Mouse (Mus musculus): ENCODE data around the gene 9630041A04Rik. TPM values are rescaled to one million over a fixed set of nuclear protein-coding genes. Genes with fewer than 3 reads are reported as not detected.

Gene 9630041A04Rik
- total RNA-seq, 1 experiment, result not detected

DNA sequence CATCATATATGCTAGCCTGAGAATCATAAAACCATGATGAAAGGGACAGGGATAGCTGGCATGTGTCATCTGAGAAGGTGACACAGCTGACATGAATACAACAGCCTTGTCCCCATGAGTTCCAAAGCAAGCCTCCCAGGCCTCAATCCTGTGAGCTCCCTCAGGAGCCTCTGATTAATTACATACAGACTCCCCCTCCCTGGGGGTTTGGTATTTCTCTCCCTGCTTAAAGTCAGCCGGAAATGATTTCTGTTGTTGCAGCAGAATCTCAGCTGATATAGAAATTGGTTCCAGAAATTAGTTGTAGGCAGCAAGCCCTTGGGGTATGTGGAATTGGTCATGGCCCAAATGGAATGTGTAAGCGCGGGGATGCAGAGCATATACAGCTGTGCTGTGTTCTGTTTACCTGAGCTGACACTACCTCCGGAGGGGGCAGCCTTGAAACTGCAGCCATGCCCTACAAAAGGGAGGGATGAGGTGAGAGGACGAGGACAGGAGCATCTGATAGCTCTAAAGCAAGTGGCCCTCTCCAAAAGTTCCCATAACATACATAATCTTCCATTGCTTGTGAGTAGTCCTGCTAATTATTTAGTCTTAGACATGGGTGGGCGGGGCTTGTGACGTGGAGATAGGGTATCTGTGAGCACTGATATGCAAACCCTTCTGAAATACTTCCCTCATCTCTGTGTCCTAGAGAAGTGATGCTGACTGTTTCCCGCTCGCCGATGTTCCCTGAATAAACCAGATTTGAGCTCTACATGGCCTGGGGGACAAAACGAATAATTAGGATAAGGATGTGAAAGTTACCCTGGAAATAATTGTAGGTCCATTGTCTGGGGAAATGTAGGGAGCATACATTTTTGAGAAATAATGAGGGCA lies 15.7 kb downstream of the 9630041A04Rik start:
- no peak overlapping the region for H3K9ac ChIP-seq (ENCODE audit: insufficient read depth, low read depth, low read length, poor library complexity, severe bottlenecking)
- DNase-seq (ENCODE audit: low read depth, low spot score), result no peak
- no peaks in the 10 kb centered on the region for H3K36me3 ChIP-seq (ENCODE audit: control insufficient read depth, insufficient read depth, low read length, poor library complexity, severe bottlenecking)
- in situ Hi-C loops (cut with MboI; ENCODE audit: low sequenced_read_pairs in 2 of 2, unreplicated experiment in 2 of 2), result no loop called here
- H3K27ac ChIP-seq (ENCODE audit: insufficient read depth, low read depth, low read length, poor library complexity, severe bottlenecking), result no peak overlapping the region
- H3K4me3 ChIP-seq (ENCODE audit: insufficient read depth in 1 of 2, low read depth in 1 of 2, low read length in 2 of 2, poor library complexity in 1 of 2, severe bottlenecking in 1 of 2), result no peak overlapping the region
- no peak for TF ChIP-seq ZNF384 (IDR thresholded peaks at IDR 0.05; ENCODE audit: low read depth, low read length)
- TF ChIP-seq ZC3H11A (IDR thresholded peaks at IDR 0.05; ENCODE audit: borderline replicate concordance, low read depth, low read length), result no peak
- no peak for TF ChIP-seq MAFK (IDR thresholded peaks at IDR 0.05; ENCODE audit: insufficient read depth, low read depth, low read length)
- no peak for TF ChIP-seq CHD2 (IDR thresholded peaks at IDR 0.05; ENCODE audit: low read depth, low read length)
- TF ChIP-seq HCFC1 (IDR thresholded peaks at IDR 0.05; ENCODE audit: borderline replicate concordance, insufficient read depth, low read length), result no peak
- H3K9me3 ChIP-seq (ENCODE audit: control insufficient read depth, insufficient read depth, low read depth, low read length), result no peaks in the 10 kb centered on the region
- no peaks in the 10 kb centered on the region for H3K4me1 ChIP-seq (ENCODE audit: control insufficient read depth in 2 of 2, insufficient read depth in 2 of 2, low read length in 2 of 2, poor library complexity in 1 of 2)

DNA sequence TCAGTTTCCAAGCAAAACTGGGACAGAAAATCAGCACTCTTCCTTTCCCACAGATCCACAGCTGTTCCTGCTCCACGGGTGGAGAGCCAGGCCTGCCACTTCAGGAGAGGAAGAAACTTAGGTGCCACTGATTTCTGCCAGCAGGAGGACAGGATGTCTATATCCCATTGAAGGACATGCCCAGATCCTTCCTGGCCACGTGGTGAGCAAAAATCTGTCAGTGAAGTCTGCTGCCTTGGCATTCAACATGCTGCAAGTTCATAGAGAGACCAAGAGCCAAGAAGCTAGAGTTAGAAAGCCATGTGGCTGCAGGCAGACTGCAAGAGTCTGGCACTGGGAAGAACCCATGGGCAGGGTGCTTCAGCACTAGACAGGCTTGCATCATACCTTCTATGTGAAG lies 21.7 kb downstream of the 9630041A04Rik start:
- no peak for DNase-seq (ENCODE audit: low read depth, low spot score)
- no peak overlapping the region for H3K4me3 ChIP-seq (ENCODE audit: insufficient read depth in 1 of 2, low read depth in 1 of 2, low read length in 2 of 2, poor library complexity in 1 of 2, severe bottlenecking in 1 of 2)
- TF ChIP-seq ZNF384 (IDR thresholded peaks at IDR 0.05; ENCODE audit: low read depth, low read length), result no peak
- TF ChIP-seq MAFK (IDR thresholded peaks at IDR 0.05; ENCODE audit: insufficient read depth, low read depth, low read length), result no peak
- no peak for TF ChIP-seq ZC3H11A (IDR thresholded peaks at IDR 0.05; ENCODE audit: borderline replicate concordance, low read depth, low read length)
- TF ChIP-seq CHD2 (IDR thresholded peaks at IDR 0.05; ENCODE audit: low read depth, low read length), result no peak
- no peak for TF ChIP-seq HCFC1 (IDR thresholded peaks at IDR 0.05; ENCODE audit: borderline replicate concordance, insufficient read depth, low read length)
- H3K4me1 ChIP-seq (ENCODE audit: control insufficient read depth in 2 of 2, insufficient read depth in 2 of 2, low read length in 2 of 2, poor library complexity in 1 of 2), result no peaks in the 10 kb centered on the region
- H3K9ac ChIP-seq (ENCODE audit: insufficient read depth, low read depth, low read length, poor library complexity, severe bottlenecking), result no peak overlapping the region
- no peaks in the 10 kb centered on the region for H3K36me3 ChIP-seq (ENCODE audit: control insufficient read depth, insufficient read depth, low read length, poor library complexity, severe bottlenecking)
- in situ Hi-C loops (cut with MboI; ENCODE audit: low sequenced_read_pairs in 2 of 2, unreplicated experiment in 2 of 2), result no loop called here
- H3K9me3 ChIP-seq (ENCODE audit: control insufficient read depth, insufficient read depth, low read depth, low read length), result no peaks in the 10 kb centered on the region
- no peak overlapping the region for H3K27ac ChIP-seq (ENCODE audit: insufficient read depth, low read depth, low read length, poor library complexity, severe bottlenecking)

DNA sequence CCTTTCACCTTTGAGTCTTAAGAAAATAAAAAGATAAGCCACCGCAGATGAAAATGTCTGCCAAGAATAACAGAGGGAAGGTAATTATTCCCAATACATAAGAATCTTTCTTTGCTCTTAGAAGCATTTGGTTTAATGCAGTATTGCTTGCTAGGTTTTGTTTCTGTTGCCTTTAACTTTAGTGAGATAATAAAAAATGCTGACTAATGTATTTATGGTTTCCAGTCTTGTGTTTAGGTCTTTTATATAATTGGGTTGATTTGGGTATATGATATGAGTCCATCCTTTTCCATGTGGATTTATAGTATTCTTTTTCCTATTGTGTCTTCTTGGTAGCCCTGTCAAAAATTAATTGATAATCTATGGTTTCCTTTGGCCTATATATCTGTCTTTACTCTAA lies 36.2 kb downstream of the 9630041A04Rik start:
- H3K4me1 ChIP-seq (ENCODE audit: control insufficient read depth in 2 of 2, insufficient read depth in 2 of 2, low read length in 2 of 2, poor library complexity in 1 of 2), result no peaks in the 10 kb centered on the region
- no peak overlapping the region for H3K27ac ChIP-seq (ENCODE audit: insufficient read depth, low read depth, low read length, poor library complexity, severe bottlenecking)
- TF ChIP-seq ZC3H11A (IDR thresholded peaks at IDR 0.05; ENCODE audit: borderline replicate concordance, low read depth, low read length) (no peak), MAFK (IDR thresholded peaks at IDR 0.05; ENCODE audit: insufficient read depth, low read depth, low read length) (peak; percentile 86)
- H3K36me3 ChIP-seq (ENCODE audit: control insufficient read depth, insufficient read depth, low read length, poor library complexity, severe bottlenecking), result no peaks in the 10 kb centered on the region
- in situ Hi-C loops (cut with MboI; ENCODE audit: low sequenced_read_pairs in 2 of 2, unreplicated experiment in 2 of 2), result no loop called here
- H3K4me3 ChIP-seq (ENCODE audit: insufficient read depth in 1 of 2, low read depth in 1 of 2, low read length in 2 of 2, poor library complexity in 1 of 2, severe bottlenecking in 1 of 2), result no peak overlapping the region
- DNase-seq (ENCODE audit: low read depth, low spot score), result no peak
- no peak overlapping the region for H3K9ac ChIP-seq (ENCODE audit: insufficient read depth, low read depth, low read length, poor library complexity, severe bottlenecking)
- H3K9me3 ChIP-seq (ENCODE audit: control insufficient read depth, insufficient read depth, low read depth, low read length), result no peaks in the 10 kb centered on the region

DNA sequence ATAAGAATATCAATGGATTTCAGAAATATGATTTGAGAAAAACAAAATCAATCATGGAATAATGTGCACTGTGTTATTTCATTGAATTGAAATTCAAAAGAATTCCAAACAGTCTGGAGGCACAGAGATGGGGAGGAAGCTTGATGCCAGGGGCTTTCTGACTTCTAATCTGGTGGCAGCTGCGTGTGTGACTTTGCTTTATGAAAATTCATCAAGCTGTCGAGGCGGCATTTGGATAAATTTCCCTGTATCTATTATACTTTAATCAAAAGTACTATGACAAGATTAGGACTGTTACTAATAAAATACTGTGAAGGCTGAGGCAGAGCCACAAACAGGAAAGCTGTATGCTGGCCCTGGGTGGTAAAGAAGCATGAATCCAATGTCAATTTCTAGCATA lies 41.8 kb downstream of the 9630041A04Rik start:
- Histone ChIP-seq H3K27ac (ENCODE audit: insufficient read depth, low read depth, low read length, poor library complexity, severe bottlenecking) (no peak overlapping the region), H3K9me3 (ENCODE audit: control insufficient read depth, insufficient read depth, low read depth, low read length) (no peaks in the 10 kb centered on the region)
- DNase-seq (ENCODE audit: low read depth, low spot score), result no peak

More for the DNA sequence above, 41.8 kb downstream of the 9630041A04Rik start:
- H3K4me1 ChIP-seq (ENCODE audit: control insufficient read depth in 2 of 2, insufficient read depth in 2 of 2, low read length in 2 of 2, poor library complexity in 1 of 2), result no peaks in the 10 kb centered on the region
- in situ Hi-C loops (cut with MboI; ENCODE audit: low sequenced_read_pairs in 2 of 2, unreplicated experiment in 2 of 2), result no loop called here
- H3K9ac ChIP-seq (ENCODE audit: insufficient read depth, low read depth, low read length, poor library complexity, severe bottlenecking), result no peak overlapping the region
- H3K4me3 ChIP-seq (ENCODE audit: insufficient read depth in 1 of 2, low read depth in 1 of 2, low read length in 2 of 2, poor library complexity in 1 of 2, severe bottlenecking in 1 of 2), result no peak overlapping the region
- TF ChIP-seq MAFK (IDR thresholded peaks at IDR 0.05; ENCODE audit: insufficient read depth, low read depth, low read length), result no peak
- TF ChIP-seq ZC3H11A (IDR thresholded peaks at IDR 0.05; ENCODE audit: borderline replicate concordance, low read depth, low read length), result no peak
- TF ChIP-seq ZNF384 (IDR thresholded peaks at IDR 0.05; ENCODE audit: low read depth, low read length), result no peak
- TF ChIP-seq CHD2 (IDR thresholded peaks at IDR 0.05; ENCODE audit: low read depth, low read length), result no peak
- no peak for TF ChIP-seq HCFC1 (IDR thresholded peaks at IDR 0.05; ENCODE audit: borderline replicate concordance, insufficient read depth, low read length)
- no peaks in the 10 kb centered on the region for H3K36me3 ChIP-seq (ENCODE audit: control insufficient read depth, insufficient read depth, low read length, poor library complexity, severe bottlenecking)
